Mouse (Mus musculus) forebrain, embryonic 15.5 days (tissue): ENCODE results near the gene Ccdc90b. TPM values are rescaled to one million over a fixed set of nuclear protein-coding genes. Genes with fewer than 3 reads are reported as not detected.

Source experiments
- ATAC-seq: fragments of 200-750 bp; cut with Nextera tagmentation; replicated peaks from 2 replicates; pipeline ENCODE4 v1.8.0; 2017; ENCODE audit warnings: mild to moderate bottlenecking, moderate TSS enrichment, moderate library complexity
- H3K27ac ChIP-seq: fragments of 300-500 bp; sonication (generic); replicated peaks from 2 replicates; pipeline ENCODE4 v1.5.1; 2015; ENCODE audit warnings: mild to moderate bottlenecking, inconsistent platforms
- H3K27me3 ChIP-seq: fragments of 300-500 bp; sonication (generic); 2 replicates; pipeline ENCODE4 v1.6.1; 2015; ENCODE audit warnings: inconsistent platforms
- H3K36me3 ChIP-seq: fragments of 300-500 bp; sonication (generic); 2 replicates; pipeline ENCODE4 v1.6.1; 2015; ENCODE audit warnings: mild to moderate bottlenecking, inconsistent platforms
- H3K4me1 ChIP-seq: fragments of 300-500 bp; sonication (generic); 2 replicates; pipeline ENCODE4 v1.6.1; 2015; ENCODE audit warnings: inconsistent platforms
- H3K4me2 ChIP-seq: fragments of 300-500 bp; sonication (generic); replicated peaks from 2 replicates; pipeline ENCODE4 v1.6.1; 2015; ENCODE audit warnings: mild to moderate bottlenecking, inconsistent platforms
- H3K4me3 ChIP-seq: fragments of 300-500 bp; sonication (generic); 2 replicates; pipeline ENCODE4 v1.5.1; 2015; ENCODE audit warnings: mild to moderate bottlenecking, inconsistent platforms
- H3K9ac ChIP-seq: fragments of 300-500 bp; sonication (generic); replicated peaks from 2 replicates; pipeline ENCODE4 v1.6.1; 2015; ENCODE audit warnings: mild to moderate bottlenecking, inconsistent platforms
- H3K9me3 ChIP-seq: fragments of 300-500 bp; sonication (generic); 2 replicates; pipeline ENCODE4 v1.6.1; 2016; ENCODE audit warnings: inconsistent platforms
- WGBS: fragments of 180-500 bp; shearing (Covaris S2); methylation state at CpG from one replicate; pipeline ENCODE4 v1.1.7; 2015; ENCODE audit warnings: mixed read lengths; 5-methylcytosine and 5-hydroxymethylcytosine counted together
- polyA plus RNA-seq: library from polyadenylated mRNA; unstranded; fragments of >200 nt; fragmentation: Nextera tagmentation; extraction: Ambion mirVana; gene quantifications from 2 replicates; pipeline ENCODE4 v1.2.1, GENCODE M21; 2015

Ccdc90b gene
- 60.5 and 65.2 TPM in 2 replicates for polyA plus RNA-seq

GRCm38 (mm10) chr7:92560986-92561876, at the start of gene Ccdc90b:
Gene Ccdc90b (plus strand): TSS chr7:92561149.
- no peaks in the 10 kb centered on the region for H3K27me3 ChIP-seq
- peak; percentile 98 for ATAC-seq
- H3K4me3 ChIP-seq: peak within 1 kb of the TSS; percentile 80
- under 1% methylated on average over 60 of the region's 60 CpGs for WGBS
- no peaks in the 10 kb centered on the region for H3K9me3 ChIP-seq
- H3K4me2 ChIP-seq: peak within 1 kb of the TSS; percentile 53
- peaks cover 7% of the 10 kb centered on the region for H3K36me3 ChIP-seq
- peak within 1 kb of the TSS; percentile 76 for H3K9ac ChIP-seq
- peak within 1 kb of the TSS; percentile 95 for H3K27ac ChIP-seq
- peaks cover 14% of the 10 kb centered on the region for H3K4me1 ChIP-seq

GRCm38 (mm10) chr7:92520397-92520796, 40.6 kb upstream of the Ccdc90b start:
- Histone ChIP-seq H3K4me2 (no peak overlapping the region), H3K27me3 (no peaks in the 10 kb centered on the region), H3K27ac (no peak overlapping the region), H3K4me3 (no peak overlapping the region), H3K36me3 (no peaks in the 10 kb centered on the region), H3K9me3 (no peaks in the 10 kb centered on the region), H3K9ac (no peak overlapping the region), H3K4me1 (no peaks in the 10 kb centered on the region)
- ATAC-seq: 0 out of 2 replicates have a peak, but pooled peaks have one; percentile 32
- 72% methylated on average over 3 of the region's 3 CpGs for WGBS

GRCm38 (mm10) chr7:92520820-92521219, 40.1 kb upstream of the Ccdc90b start:
- 20% methylated on average over 4 of the region's 4 CpGs for WGBS

GRCm38 (mm10) chr7:92529245-92529644, 31.7 kb upstream of the Ccdc90b start:
- no peak overlapping the region for H3K4me2 ChIP-seq
- H3K4me3 ChIP-seq: no peak overlapping the region
- 88% methylated on average over 4 of the region's 4 CpGs for WGBS
- no peaks in the 10 kb centered on the region for H3K36me3 ChIP-seq
- no peak overlapping the region for H3K9ac ChIP-seq
- no peaks in the 10 kb centered on the region for H3K9me3 ChIP-seq
- H3K27me3 ChIP-seq: no peaks in the 10 kb centered on the region
- no peaks in the 10 kb centered on the region; the same call in 1 of the 2 replicates for H3K4me1 ChIP-seq
- H3K27ac ChIP-seq: no peak overlapping the region
- ATAC-seq: no peak

More at GRCm38 (mm10) chr7:92520820-92521219, 40.1 kb upstream of the Ccdc90b start:
- H3K9me3 ChIP-seq: no peaks in the 10 kb centered on the region
- no peak overlapping the region for H3K27ac ChIP-seq
- H3K36me3 ChIP-seq: no peaks in the 10 kb centered on the region
- H3K4me2 ChIP-seq: no peak overlapping the region
- H3K4me1 ChIP-seq: no peaks in the 10 kb centered on the region
- ATAC-seq: 0 out of 2 replicates have a peak, but pooled peaks have one; percentile 43
- no peak overlapping the region for H3K9ac ChIP-seq
- H3K27me3 ChIP-seq: no peaks in the 10 kb centered on the region
- H3K4me3 ChIP-seq: no peak overlapping the region

GRCm38 (mm10) chr7:92532351-92533036, 28.5 kb upstream of the Ccdc90b start:
- H3K4me1 ChIP-seq: no peaks in the 10 kb centered on the region; the same call in 1 of the 2 replicates
- WGBS: 33% methylated on average over 6 of the region's 6 CpGs

GRCm38 (mm10) chr7:92546763-92547162, 14.2 kb upstream of the Ccdc90b start:
- WGBS: 80% methylated on average over 2 of the region's 2 CpGs
- ATAC-seq: no peak
- no peak overlapping the region for H3K27ac ChIP-seq
- no peak overlapping the region for H3K9ac ChIP-seq
- no peaks in the 10 kb centered on the region for H3K9me3 ChIP-seq
- H3K4me2 ChIP-seq: no peak overlapping the region
- no peaks in the 10 kb centered on the region for H3K4me1 ChIP-seq
- H3K4me3 ChIP-seq: no peak overlapping the region
- H3K36me3 ChIP-seq: no peaks in the 10 kb centered on the region
- H3K27me3 ChIP-seq: no peaks in the 10 kb centered on the region

More at GRCm38 (mm10) chr7:92532351-92533036, 28.5 kb upstream of the Ccdc90b start:
- Histone ChIP-seq H3K9me3 (no peaks in the 10 kb centered on the region), H3K27ac (peak overlapping the region; percentile 81), H3K4me2 (no peak overlapping the region), H3K36me3 (no peaks in the 10 kb centered on the region), H3K27me3 (no peaks in the 10 kb centered on the region), H3K9ac (no peak overlapping the region), H3K4me3 (no peak overlapping the region)
- peak; percentile 89 for ATAC-seq

GRCm38 (mm10) chr7:92550248-92550989, 10.5 kb upstream of the Ccdc90b start:
- Histone ChIP-seq H3K27me3 (no peaks in the 10 kb centered on the region), H3K9me3 (no peaks in the 10 kb centered on the region), H3K4me3 (no peak overlapping the region), H3K36me3 (no peaks in the 10 kb centered on the region), H3K27ac (no peak overlapping the region), H3K9ac (no peak overlapping the region), H3K4me1 (no peaks in the 10 kb centered on the region), H3K4me2 (no peak overlapping the region)
- peak; percentile 58 for ATAC-seq
- WGBS: 90% methylated on average over 6 of the region's 6 CpGs

GRCm38 (mm10) chr7:92550990-92551392, 10.0 kb upstream of the Ccdc90b start:
- 59% methylated on average over 4 of the region's 4 CpGs for WGBS
- H3K27ac ChIP-seq: 0 out of 2 replicates have a peak overlapping the region, but pooled peaks have one; percentile 17
- no peaks in the 10 kb centered on the region for H3K36me3 ChIP-seq
- peak; percentile 73 for ATAC-seq
- no peaks in the 10 kb centered on the region for H3K9me3 ChIP-seq
- no peaks in the 10 kb centered on the region for H3K27me3 ChIP-seq
- H3K4me3 ChIP-seq: no peak overlapping the region
- no peak overlapping the region for H3K4me2 ChIP-seq
- H3K9ac ChIP-seq: no peak overlapping the region
- H3K4me1 ChIP-seq: no peaks in the 10 kb centered on the region

- 93% methylated on average over 2 of the region's 2 CpGs for WGBS
- no peak overlapping the region for H3K4me2 ChIP-seq
- H3K9me3 ChIP-seq: no peaks in the 10 kb centered on the region
- peaks cover 14% of the 10 kb centered on the region for H3K4me1 ChIP-seq
- no peaks in the 10 kb centered on the region for H3K36me3 ChIP-seq
- no peak overlapping the region for H3K4me3 ChIP-seq
- no peak overlapping the region for H3K27ac ChIP-seq
- ATAC-seq: no peak
- H3K27me3 ChIP-seq: no peaks in the 10 kb centered on the region
- H3K9ac ChIP-seq: no peak overlapping the region
Observed at GRCm38 (mm10) chr7:92558744-92559143, 2.2 kb upstream of the Ccdc90b start.

- H3K4me3 ChIP-seq: no peak overlapping the region
- ATAC-seq: no peak
- H3K36me3 ChIP-seq: peaks cover 21% of the 10 kb centered on the region
- H3K9ac ChIP-seq: no peak overlapping the region
- no peaks in the 10 kb centered on the region for H3K27me3 ChIP-seq
- no peak overlapping the region for H3K4me2 ChIP-seq
- peak overlapping the region; percentile 11 for H3K27ac ChIP-seq
- WGBS: 100% methylated on average over 1 of the region's 1 CpGs
- peaks cover 10% of the 10 kb centered on the region for H3K4me1 ChIP-seq
- no peaks in the 10 kb centered on the region for H3K9me3 ChIP-seq
Observed at GRCm38 (mm10) chr7:92566775-92567174, 5.8 kb downstream of the Ccdc90b start.

- Histone ChIP-seq H3K4me3 (no peak overlapping the region), H3K27me3 (no peaks in the 10 kb centered on the region), H3K9me3 (no peaks in the 10 kb centered on the region), H3K4me1 (no peaks in the 10 kb centered on the region), H3K27ac (no peak overlapping the region), H3K4me2 (no peak overlapping the region), H3K9ac (no peak overlapping the region), H3K36me3 (peaks cover 26% of the 10 kb centered on the region)
- WGBS: 79% methylated on average over 5 of the region's 5 CpGs
- 0 out of 2 replicates have a peak, but pooled peaks have one; percentile 35 for ATAC-seq
Observed at GRCm38 (mm10) chr7:92580491-92581207, 19.7 kb downstream of the Ccdc90b start.
